Mouse (Mus musculus) lung, postnatal 0 days (tissue): ENCODE results near the gene Grb14. TPM values are rescaled to one million over a fixed set of nuclear protein-coding genes. Genes with fewer than 3 reads are reported as not detected.
A peak's percentile ranks its signal among the peaks of the same experiment; 100 is the strongest.

Experiments
- ATAC-seq: fragments of 200-750 bp; cut with Nextera tagmentation; 2 replicates; pipeline ENCODE4 v1.8.0; 2017; ENCODE audit warnings: moderate library complexity
- DNase-seq: peaks from one replicate; pipeline ENCODE4 v3.0.0-alpha.2; 2016; ENCODE audit warnings: low spot score
- H3K27ac ChIP-seq: fragments of 300-500 bp; sonication (generic); 2 replicates; pipeline ENCODE4 v1.5.1; 2014; ENCODE audit warnings: antibody characterized with exemption, mild to moderate bottlenecking, low read length, mixed read lengths
- H3K27me3 ChIP-seq: fragments of 300-500 bp; sonication (generic); replicated peaks from 2 replicates; pipeline ENCODE4 v1.6.1; 2014; ENCODE audit warnings: low read length, mixed read lengths; ENCODE audit not compliant: insufficient read depth
- H3K36me3 ChIP-seq: fragments of 300-500 bp; sonication (generic); 2 replicates; pipeline ENCODE4 v1.6.1; 2014; ENCODE audit warnings: low read length, mixed read lengths; ENCODE audit not compliant: insufficient read depth
- H3K4me1 ChIP-seq: fragments of 300-500 bp; sonication (generic); 2 replicates; pipeline ENCODE4 v1.6.1; 2014; ENCODE audit warnings: antibody characterized with exemption, low read depth, low read length, mixed read lengths; ENCODE audit not compliant: insufficient read depth
- H3K4me2 ChIP-seq: fragments of 300-500 bp; sonication (generic); replicated peaks from 2 replicates; pipeline ENCODE4 v1.6.1; 2014; ENCODE audit warnings: low read depth, mild to moderate bottlenecking, low read length, moderate library complexity, mixed read lengths
- H3K4me3 ChIP-seq: fragments of 300-500 bp; sonication (generic); 2 replicates; pipeline ENCODE4 v1.5.1; 2014; ENCODE audit warnings: low read depth, low read length
- H3K9ac ChIP-seq: fragments of 300-500 bp; sonication (generic); replicated peaks from 2 replicates; pipeline ENCODE4 v1.6.1; 2014; ENCODE audit warnings: low read depth, mild to moderate bottlenecking
- H3K9me3 ChIP-seq: fragments of 300-500 bp; sonication (generic); 2 replicates; pipeline ENCODE4 v1.6.1; 2016; ENCODE audit warnings: low read length, mixed read lengths
- CTCF ChIP-seq: IDR thresholded peaks from 2 replicates; pipeline ENCODE4 v1.5.1; 2016; ENCODE audit warnings: antibody characterized with exemption, mild to moderate bottlenecking
- EP300 ChIP-seq: IDR thresholded peaks from 2 replicates; pipeline ENCODE4 v1.6.1; 2016; ENCODE audit warnings: antibody characterized with exemption, mild to moderate bottlenecking, control low read depth
- WGBS: fragments of 180-500 bp; shearing (Covaris S2); extraction: QIAGEN DNeasy Blood & Tissue Kit; methylation state at CpG from one replicate; pipeline ENCODE4 v1.1.7; 2014; 5-methylcytosine and 5-hydroxymethylcytosine counted together
- polyA plus RNA-seq: library from polyadenylated mRNA; unstranded; fragments of >200 nt; fragmentation: Nextera tagmentation; extraction: Ambion mirVana; gene quantifications from 2 replicates; pipeline ENCODE4 v1.2.1, GENCODE M21; 2015

Grb14 gene
- polyA plus RNA-seq, 1 experiment from 2014 or later = 34.7 TPM

DNA sequence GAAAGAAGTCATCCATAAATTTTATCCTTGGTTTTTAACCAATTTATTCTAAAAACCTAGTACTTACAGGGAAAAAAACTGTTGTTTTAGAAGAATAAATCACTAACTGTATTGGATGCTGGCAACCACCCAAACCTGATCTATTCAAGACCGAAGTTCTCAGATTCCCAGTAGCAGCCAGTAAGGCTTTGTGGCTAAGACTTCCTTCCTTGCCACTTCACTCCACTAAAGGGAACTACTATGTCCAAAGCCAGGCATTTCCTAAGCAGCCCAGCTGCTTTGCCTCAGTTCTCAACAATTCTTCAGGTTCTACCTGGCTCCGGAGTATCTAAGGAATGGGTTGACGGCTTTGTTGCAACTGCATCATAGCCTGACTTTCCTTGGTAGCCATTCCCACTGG is 14.7 kb downstream of the Grb14 start:
- 63% methylated on average over 3 of the region's 3 CpGs for WGBS
- no peak for TF ChIP-seq EP300
- Histone ChIP-seq H3K9ac (no peak overlapping the region), H3K36me3 (no peaks in the 10 kb centered on the region), H3K4me1 (no peaks in the 10 kb centered on the region), H3K4me2 (no peak overlapping the region), H3K4me3 (no peak overlapping the region), H3K27ac (no peak overlapping the region), H3K27me3 (no peaks in the 10 kb centered on the region), H3K9me3 (no peaks in the 10 kb centered on the region)
- ATAC-seq (no peak), DNase-seq (no peak)

DNA sequence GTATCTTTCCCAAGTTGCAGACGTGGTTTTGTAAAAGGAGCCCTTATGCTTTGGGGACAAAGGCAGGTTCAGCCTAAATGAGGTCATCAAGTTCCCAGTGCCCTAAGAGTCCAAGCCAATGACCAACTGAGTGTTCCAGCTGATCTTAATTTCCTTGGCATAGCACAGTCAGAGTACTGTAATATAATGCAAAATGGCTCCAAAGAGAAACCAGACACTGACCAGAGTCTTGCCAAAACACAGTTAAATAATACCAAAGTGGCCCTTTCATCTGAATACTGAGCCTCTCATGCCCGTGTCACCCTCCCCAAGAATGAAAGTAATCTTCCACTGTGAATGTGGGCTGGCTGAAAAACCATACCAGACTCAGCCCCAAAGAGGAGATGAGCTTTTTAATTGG is 17.4 kb downstream of the Grb14 start:
- 48% methylated on average over 2 of the region's 2 CpGs for WGBS
- no peak for ATAC-seq
- H3K4me2 ChIP-seq = no peak overlapping the region

DNA sequence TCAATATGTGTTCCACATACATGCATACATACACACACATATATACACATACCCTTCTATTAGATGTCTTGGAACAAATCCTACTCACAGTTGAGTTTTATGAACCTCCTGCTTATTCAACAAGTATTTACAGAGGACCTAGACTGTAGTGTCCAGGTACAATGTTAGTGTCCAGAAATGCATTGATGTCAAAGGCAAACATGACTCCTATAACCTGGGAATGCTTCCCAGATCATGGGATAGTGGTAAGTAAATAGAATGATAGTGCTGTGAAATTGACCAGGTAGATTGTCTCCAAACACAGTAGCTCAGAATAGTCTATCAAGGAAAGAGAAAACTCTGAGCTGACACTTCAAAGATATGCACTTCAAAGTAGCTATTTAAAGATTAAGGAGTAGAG is 19.7 kb downstream of the Grb14 start:
- Histone ChIP-seq H3K27ac (no peak overlapping the region), H3K4me1 (no peaks in the 10 kb centered on the region), H3K4me2 (no peak overlapping the region), H3K4me3 (no peak overlapping the region), H3K9me3 (no peaks in the 10 kb centered on the region), H3K9ac (no peak overlapping the region), H3K36me3 (no peaks in the 10 kb centered on the region), H3K27me3 (no peaks in the 10 kb centered on the region)
- DNase-seq = no peak
- no peak for ATAC-seq
- TF ChIP-seq CTCF (no peak), EP300 (no peak)

More for the DNA sequence above, 17.4 kb downstream of the Grb14 start:
- H3K36me3 ChIP-seq = no peaks in the 10 kb centered on the region
- no peak overlapping the region for H3K9ac ChIP-seq
- no peaks in the 10 kb centered on the region for H3K27me3 ChIP-seq
- no peak overlapping the region for H3K4me3 ChIP-seq
- no peak overlapping the region for H3K27ac ChIP-seq
- H3K9me3 ChIP-seq = no peaks in the 10 kb centered on the region
- no peak for DNase-seq
- H3K4me1 ChIP-seq = no peaks in the 10 kb centered on the region
- no peak for TF ChIP-seq CTCF
- no peak for TF ChIP-seq EP300

DNA sequence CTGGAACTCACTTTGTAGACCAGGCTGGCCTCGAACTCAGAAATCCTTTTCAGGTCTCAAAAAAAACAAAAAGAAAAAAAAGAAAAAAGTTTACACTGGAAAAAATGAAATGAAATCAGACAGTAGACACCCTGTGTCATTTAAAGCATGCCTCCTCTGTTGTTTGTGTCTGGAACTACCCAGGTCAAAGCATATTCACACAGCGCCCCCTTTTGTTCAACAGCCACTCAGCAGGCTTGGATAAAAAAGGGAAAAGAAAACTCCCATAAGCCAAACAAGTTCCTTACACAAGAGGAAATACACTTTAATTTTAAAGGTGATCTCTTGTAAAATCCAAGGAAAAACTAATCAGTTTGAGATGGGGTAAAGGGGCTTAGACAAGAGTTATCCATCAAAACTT is 21.4 kb downstream of the Grb14 start:
- TF ChIP-seq CTCF (peak; percentile 69), EP300 (no peak)
- H3K27ac ChIP-seq = no peak overlapping the region
- H3K9ac ChIP-seq = no peak overlapping the region
- ATAC-seq = no peak
- no peaks in the 10 kb centered on the region for H3K27me3 ChIP-seq
- no peaks in the 10 kb centered on the region for H3K4me1 ChIP-seq
- WGBS = 52% methylated on average over 2 of the region's 2 CpGs
- peak; percentile 54 for DNase-seq
- no peak overlapping the region for H3K4me2 ChIP-seq
- no peaks in the 10 kb centered on the region for H3K9me3 ChIP-seq
- no peaks in the 10 kb centered on the region for H3K36me3 ChIP-seq
- H3K4me3 ChIP-seq = no peak overlapping the region

DNA sequence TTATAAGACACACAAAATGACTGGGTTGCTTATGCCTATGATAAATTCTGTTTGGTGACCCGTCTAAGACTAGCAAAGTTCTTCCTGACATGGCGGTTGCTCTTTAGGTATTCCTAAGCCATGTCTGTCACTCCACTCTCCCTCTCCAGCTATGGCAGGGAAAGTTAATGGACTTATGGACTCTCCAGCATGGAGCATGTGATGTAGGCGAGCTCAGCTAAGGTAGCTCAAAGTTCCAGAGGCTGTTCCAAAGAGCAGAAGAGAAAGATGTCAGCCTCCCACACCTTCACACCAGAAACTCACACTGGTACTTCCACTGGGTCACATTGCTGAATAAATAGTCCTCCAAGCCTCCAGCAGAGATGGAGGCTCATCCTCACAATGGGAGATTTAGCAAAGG is 22.2 kb downstream of the Grb14 start:
- H3K27me3 ChIP-seq = no peaks in the 10 kb centered on the region
- DNase-seq (no peak), ATAC-seq (no peak)
- H3K27ac ChIP-seq = no peak overlapping the region
- no peak overlapping the region for H3K4me2 ChIP-seq
- no peak overlapping the region for H3K9ac ChIP-seq
- no peaks in the 10 kb centered on the region for H3K4me1 ChIP-seq
- WGBS = 77% methylated on average over 3 of the region's 3 CpGs
- no peak for TF ChIP-seq EP300
- no peak for TF ChIP-seq CTCF
- H3K36me3 ChIP-seq = no peaks in the 10 kb centered on the region
- H3K4me3 ChIP-seq = no peak overlapping the region
- H3K9me3 ChIP-seq = no peaks in the 10 kb centered on the region

DNA sequence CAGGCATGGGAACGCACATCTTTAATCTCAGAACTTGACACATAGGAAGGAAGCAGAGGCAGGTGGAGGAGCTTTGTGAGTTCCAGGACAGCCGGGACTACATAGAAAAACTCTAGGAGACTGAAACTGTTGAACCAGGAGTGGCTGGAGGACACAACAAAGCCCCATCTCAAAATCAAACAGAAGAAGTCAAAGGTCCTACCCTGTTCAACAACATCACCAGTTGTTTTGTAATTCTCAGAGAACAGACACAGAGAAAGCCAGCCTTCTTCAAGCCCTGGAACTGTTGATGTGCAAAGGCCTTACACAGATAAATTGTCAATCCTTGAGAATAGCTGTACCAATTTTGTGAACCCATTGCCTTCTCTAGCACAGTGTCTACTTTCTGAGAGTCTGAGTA is 29.7 kb downstream of the Grb14 start:
- no peaks in the 10 kb centered on the region for H3K36me3 ChIP-seq

DNA sequence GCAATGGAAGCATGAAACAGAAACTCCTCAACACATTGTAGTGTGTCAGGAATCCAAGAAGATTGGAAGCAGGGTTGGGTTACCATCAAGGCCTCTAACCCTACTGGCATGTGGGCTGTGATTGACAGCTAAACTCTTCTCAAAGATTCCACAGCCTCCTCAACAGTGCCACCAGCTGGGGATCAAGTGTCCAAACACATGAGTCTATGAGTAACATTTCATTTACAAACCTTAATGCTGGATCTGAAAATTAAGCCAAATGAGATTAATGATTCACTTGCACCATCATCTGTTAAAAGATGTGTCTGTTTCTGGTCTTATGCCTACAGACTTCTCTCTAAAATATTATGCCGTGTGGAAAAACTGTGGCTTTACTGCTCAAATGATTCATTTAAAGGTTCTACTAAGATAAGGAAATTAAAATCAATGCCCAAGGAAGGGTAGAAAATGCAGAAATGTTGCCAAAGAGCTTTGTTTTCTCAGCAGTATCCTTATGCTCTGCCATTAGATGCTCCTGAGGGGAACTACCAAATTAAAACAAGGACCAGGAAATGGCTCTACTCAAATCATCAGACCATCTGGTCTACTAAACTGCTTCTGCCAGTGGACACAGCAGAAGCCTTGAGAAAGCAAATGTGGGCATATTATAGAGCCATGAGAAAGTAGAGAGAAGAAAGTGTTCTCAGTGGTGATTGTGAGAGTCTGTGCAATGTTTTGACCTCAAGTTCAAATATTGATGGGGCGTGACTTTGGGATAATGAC is 35.2 kb downstream of the Grb14 start:
- ATAC-seq (no peak), DNase-seq (no peak)
- TF ChIP-seq CTCF (peak; percentile 18; the same call in 1 of the 2 replicates), EP300 (no peak)
- Histone ChIP-seq H3K9ac (no peak overlapping the region), H3K4me3 (no peak overlapping the region), H3K36me3 (no peaks in the 10 kb centered on the region), H3K9me3 (no peaks in the 10 kb centered on the region), H3K4me2 (no peak overlapping the region), H3K27ac (no peak overlapping the region), H3K4me1 (no peaks in the 10 kb centered on the region), H3K27me3 (no peaks in the 10 kb centered on the region)
- 92% methylated on average over 2 of the region's 2 CpGs for WGBS

More for the DNA sequence above, 29.7 kb downstream of the Grb14 start:
- Histone ChIP-seq H3K4me1 (no peaks in the 10 kb centered on the region), H3K4me2 (no peak overlapping the region), H3K4me3 (no peak overlapping the region), H3K9me3 (no peaks in the 10 kb centered on the region), H3K9ac (no peak overlapping the region), H3K27ac (no peak overlapping the region), H3K27me3 (no peaks in the 10 kb centered on the region)
- TF ChIP-seq EP300 = no peak
- WGBS = 79% methylated on average over 2 of the region's 2 CpGs
- ATAC-seq (no peak), DNase-seq (no peak)
